In genomic region chr13:79158757-79159156, GRCm38 (mm10) we compare ENCODE assay signal across 28 mouse cellular contexts.
DNase-seq lines count a peak whose midpoint lies in the region; ATAC-seq and TF ChIP-seq lines count a peak whose summit lies in the region.
"Had no signal": no experiment of that assay in that cellular context is flagged by ENCODE, and none has a peak within 500 bp of the region (broad histone marks: within the 10 kb centered on the region; RNA-seq: fewer than 3 reads in every experiment).

No protein-coding gene starts in this region.

- no peak for TF ChIP-seq CTCF in MEL (IDR thresholded peaks at IDR 0.05 in 2 of 3, conservative IDR thresholded peaks at IDR 0.05 in 1 of 3; ENCODE audit: control insufficient read depth in 1 of 3, insufficient read depth in 1 of 3, low read depth in 2 of 3, low read length in 3 of 3, poor library complexity in 1 of 3, severe bottlenecking in 1 of 3)

- no peak for TF ChIP-seq RAD21 in MEL (IDR thresholded peaks at IDR 0.05; ENCODE audit: low read depth, low read length)

- no peaks in the 10 kb centered on the region for H3K36me3 ChIP-seq in MEL (ENCODE audit: control insufficient read depth in 1 of 2, insufficient read depth in 2 of 2, low read length in 2 of 2)
- H3K36me3 ChIP-seq: embryonic facial prominence, embryonic 13.5 days; embryonic facial prominence, embryonic 15.5 days; forebrain, embryonic 10.5 days; forebrain, embryonic 15.5 days; G1E had no signal

- H3K9ac ChIP-seq in MEL (ENCODE audit: control insufficient read depth, low read depth, low read length, poor library complexity, severe bottlenecking): no peak overlapping the region
- H3K9ac ChIP-seq: embryonic facial prominence, embryonic 13.5 days; embryonic facial prominence, embryonic 15.5 days; forebrain, embryonic 13.5 days; forebrain, embryonic 15.5 days; forebrain, postnatal 0 days had no signal

- H3K27me3 ChIP-seq in MEL (ENCODE audit: control insufficient read depth in 1 of 2, insufficient read depth in 2 of 2, low read length in 2 of 2): no peaks in the 10 kb centered on the region
- H3K27me3 ChIP-seq: CH12.LX; embryonic facial prominence, embryonic 13.5 days; embryonic facial prominence, embryonic 15.5 days; forebrain, embryonic 13.5 days; forebrain, embryonic 15.5 days; Patski had no signal

- H3K27ac ChIP-seq in MEL (ENCODE audit: control insufficient read depth, low read depth, low read length): no peak overlapping the region
- H3K27ac ChIP-seq: embryonic facial prominence, embryonic 13.5 days; embryonic facial prominence, embryonic 15.5 days; forebrain, embryonic 10.5 days; forebrain, embryonic 13.5 days; forebrain, embryonic 15.5 days had no signal

- peak; percentile 56 for ATAC-seq in granulocyte monocyte progenitor cell, adult 5-6 weeks (replicated peaks; ENCODE audit: poor library complexity, severe bottlenecking)
- ATAC-seq in megakaryocyte progenitor cell, adult 5-6 weeks (replicated peaks; ENCODE audit: poor library complexity): peak; percentile 46
- ATAC-seq: activated CD4-positive, CD25-positive, alpha-beta regulatory T cell, adult 4 months; CD4-positive, CD25-positive, alpha-beta regulatory T cell, adult 4 months; forebrain, embryonic 13.5 days; forebrain, embryonic 15.5 days; forebrain, postnatal 0 days; Patski had no signal

- DNase-seq in MEL (ENCODE audit: low read depth, low spot score): peak; percentile 25
- DNase-seq in neural tube, embryonic 10.5 days (ENCODE audit: extremely low spot score, low spot score): no peak
- DNase-seq in heart, adult 18-20 months: no peak
- DNase-seq in frontal cortex, postnatal 10 days (ENCODE audit: low spot score in 2 of 2): no peak
- DNase-seq: adrenal gland, adult 8-10 months; adrenal gland, postnatal 14 days; adrenal gland, postnatal 36 days; B cell, adult 2 months; cerebellum, adult 11-12 months; cerebellum, adult 2 months; cerebellum, adult 9-10 months; cerebellum, postnatal 10 days; cerebellum, postnatal 25 days; embryo, embryonic 11 days; forebrain, postnatal 0 days had no signal

- H3K9me3 ChIP-seq in MEL (replicated peaks; ENCODE audit: insufficient read depth, low read length): no peaks in the 10 kb centered on the region
- H3K9me3 ChIP-seq: embryonic facial prominence, embryonic 13.5 days; embryonic facial prominence, embryonic 15.5 days; forebrain, embryonic 10.5 days; forebrain, embryonic 13.5 days; forebrain, embryonic 15.5 days had no signal

- no peaks in the 10 kb centered on the region for H3K79me2 ChIP-seq in MEL (ENCODE audit: control insufficient read depth, insufficient read depth, low read length, poor library complexity)

- no peak for TF ChIP-seq EP300 in MEL (IDR thresholded peaks at IDR 0.05; ENCODE audit: low read depth in 1 of 2, low read length in 2 of 2)

- no peaks in the 10 kb centered on the region for H3K4me1 ChIP-seq in MEL (ENCODE audit: control insufficient read depth in 1 of 2, insufficient read depth in 2 of 2, low read length in 2 of 2)
- H3K4me1 ChIP-seq: embryonic facial prominence, embryonic 13.5 days; embryonic facial prominence, embryonic 15.5 days; forebrain, embryonic 10.5 days; forebrain, embryonic 13.5 days; forebrain, embryonic 15.5 days had no signal

- no peak overlapping the region for H3K4me3 ChIP-seq in MEL (ENCODE audit: control insufficient read depth in 1 of 2, insufficient read depth in 1 of 2, low read depth in 2 of 2, low read length in 2 of 2)
- H3K4me3 ChIP-seq: embryonic facial prominence, embryonic 13.5 days; embryonic facial prominence, embryonic 15.5 days; erythroblast, embryonic 14.5 days; forebrain, embryonic 10.5 days; forebrain, embryonic 13.5 days; forebrain, embryonic 15.5 days had no signal

- no peak for TF ChIP-seq POLR2A in MEL (IDR thresholded peaks at IDR 0.05; ENCODE audit: control insufficient read depth in 1 of 2, insufficient read depth in 1 of 2, low read depth in 1 of 2, low read length in 2 of 2, poor library complexity in 1 of 2)

TF ChIP-seq in MEL, 35 proteins besides CTCF, POLR2A, EP300 and RAD21:
- TF ChIP-seq UBTF (IDR thresholded peaks at IDR 0.05; ENCODE audit: borderline replicate concordance, insufficient read depth, low read depth, low read length): no peak
- TF ChIP-seq MYC (IDR thresholded peaks at IDR 0.05; ENCODE audit: low read depth, low read length): no peak
- TF ChIP-seq MAFK (IDR thresholded peaks at IDR 0.05; ENCODE audit: borderline replicate concordance, low read depth, low read length): no peak
- TF ChIP-seq TCF12 (IDR thresholded peaks at IDR 0.05; ENCODE audit: low read depth, low read length): no peak
- no peak for TF ChIP-seq NRF1 (IDR thresholded peaks at IDR 0.05; ENCODE audit: insufficient read depth, low read depth, low read length, poor library complexity, severe bottlenecking)
- no peak for TF ChIP-seq BHLHE40 (IDR thresholded peaks at IDR 0.05; ENCODE audit: borderline replicate concordance, low read depth, low read length)
- no peak for TF ChIP-seq HCFC1 (IDR thresholded peaks at IDR 0.05; ENCODE audit: low read depth, low read length)
- TF ChIP-seq NELFE (IDR thresholded peaks at IDR 0.05; ENCODE audit: low read depth, low read length): no peak
- TF ChIP-seq JUND (IDR thresholded peaks at IDR 0.05; ENCODE audit: low read depth, low read length): no peak
- no peak for TF ChIP-seq RCOR1 (IDR thresholded peaks at IDR 0.05; ENCODE audit: low read depth, low read length)
- no peak for TF ChIP-seq MXI1 (IDR thresholded peaks at IDR 0.05; ENCODE audit: low read depth, low read length)
